Mouse (Mus musculus): ENCODE results near the gene Rbm42. TPM values are rescaled to one million over a fixed set of nuclear protein-coding genes. Genes with fewer than 3 reads are reported as not detected.

Rbm42 gene
- polyA plus RNA-seq, 1 experiment from 2014 or later = 140 TPM

DNA sequence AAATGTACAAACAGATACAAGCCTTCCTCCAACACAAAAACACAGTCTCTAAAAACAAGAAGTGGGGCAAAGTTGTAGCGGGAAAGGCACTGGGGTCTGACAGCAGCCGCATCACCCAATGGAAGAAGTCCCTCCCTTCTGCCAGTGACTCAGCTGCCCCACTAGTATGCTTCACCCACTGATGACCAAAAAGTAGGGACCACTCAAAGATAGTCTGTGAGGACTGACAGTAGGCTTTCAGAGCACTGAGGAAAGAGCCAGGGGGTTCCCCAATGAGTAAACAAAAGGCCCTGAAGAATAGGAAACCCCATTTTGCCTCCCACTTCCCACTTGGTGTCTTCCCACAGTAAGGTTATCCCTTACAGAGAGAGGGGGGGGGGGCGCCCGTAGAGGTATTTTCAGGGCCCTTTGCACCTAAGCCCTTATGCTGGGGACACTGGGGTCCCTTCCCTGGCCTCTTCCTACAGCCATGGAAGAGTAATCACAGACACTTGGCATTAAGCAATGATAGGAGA lies 55.5 kb downstream of the Rbm42 start:
- Histone ChIP-seq H3K9me3 (no peaks in the 10 kb centered on the region), H3K27me3 (no peaks in the 10 kb centered on the region; the same call in 1 of the 2 replicates), H3K4me1 (replicated peaks) (peaks cover 15% of the 10 kb centered on the region), H3K9ac (no peak overlapping the region), H3K4me2 (no peak overlapping the region), H3K36me3 (no peaks in the 10 kb centered on the region), H3K4me3 (no peak overlapping the region), H3K27ac (no peak overlapping the region)
- no peak for ATAC-seq (ENCODE audit: low FRiP score)
- 67% methylated on average over 4 of the region's 4 CpGs for WGBS

- WGBS = 68% methylated on average over 10 of the region's 10 CpGs
- Histone ChIP-seq H3K4me3 (no peak overlapping the region), H3K27me3 (no peaks in the 10 kb centered on the region; the same call in 1 of the 2 replicates), H3K9ac (no peak overlapping the region), H3K36me3 (no peaks in the 10 kb centered on the region), H3K4me1 (replicated peaks) (peaks cover 13% of the 10 kb centered on the region), H3K9me3 (no peaks in the 10 kb centered on the region), H3K27ac (no peak overlapping the region), H3K4me2 (no peak overlapping the region)
- no peak for ATAC-seq (ENCODE audit: low FRiP score)
Observed at GRCm38 (mm10) chr7:30593579-30594509, 56.3 kb downstream of the Rbm42 start.

- WGBS = 59% methylated on average over 5 of the region's 5 CpGs
- Histone ChIP-seq H3K4me2 (no peak overlapping the region), H3K9me3 (no peaks in the 10 kb centered on the region), H3K27ac (no peak overlapping the region), H3K4me3 (no peak overlapping the region), H3K27me3 (no peaks in the 10 kb centered on the region; the same call in 1 of the 2 replicates), H3K9ac (no peak overlapping the region), H3K36me3 (no peaks in the 10 kb centered on the region), H3K4me1 (replicated peaks) (peaks cover 13% of the 10 kb centered on the region)
- no peak for ATAC-seq (ENCODE audit: low FRiP score)
Observed at GRCm38 (mm10) chr7:30592772-30593423, 57.2 kb downstream of the Rbm42 start.

DNA sequence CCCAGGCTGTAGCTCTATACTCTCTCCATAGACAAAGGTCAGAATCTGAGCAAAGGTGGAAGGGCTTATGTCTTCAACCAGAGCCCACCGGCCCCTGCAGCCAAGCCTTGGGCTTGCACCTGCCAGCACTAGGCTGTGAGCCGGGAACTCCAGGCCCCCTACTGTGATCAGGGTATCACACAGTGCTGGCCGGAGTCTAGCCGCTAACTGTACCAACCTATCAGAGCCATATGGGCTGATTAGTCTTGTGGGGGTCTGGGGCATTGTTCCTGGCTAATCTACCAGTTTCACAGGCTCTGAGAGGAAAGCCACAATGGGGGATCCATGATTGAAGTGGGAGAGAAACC lies 58.5 kb downstream of the Rbm42 start:
- no peak overlapping the region for H3K4me2 ChIP-seq
- H3K9ac ChIP-seq = peak overlapping the region; percentile 49
- H3K4me1 ChIP-seq (replicated peaks) = peaks cover 26% of the 10 kb centered on the region
- no peak for ATAC-seq (ENCODE audit: low FRiP score)
- no peak overlapping the region for H3K27ac ChIP-seq
- no peaks in the 10 kb centered on the region; the same call in 1 of the 2 replicates for H3K27me3 ChIP-seq
- 44% methylated on average over 4 of the region's 4 CpGs for WGBS
- peaks cover 3% of the 10 kb centered on the region for H3K36me3 ChIP-seq
- H3K4me3 ChIP-seq = no peak overlapping the region
- no peaks in the 10 kb centered on the region for H3K9me3 ChIP-seq

Other genes with a start within 250 kb of the Rbm42 start
- 29.8 and 38.1 TPM in 2 replicates for gene Tyrobp, start 236.6 kb downstream of the Rbm42 start, polyA plus RNA-seq (2015; fragmentation: Nextera tagmentation; extraction: Ambion mirVana)
- gene Hcst, start 230.5 kb downstream of the Rbm42 start, polyA plus RNA-seq (2015; fragmentation: Nextera tagmentation; extraction: Ambion mirVana) = 0.52 and 0.88 TPM in 2 replicates
- 2.0 TPM in 2 replicates for gene Nfkbid, start 228.6 kb downstream of the Rbm42 start, polyA plus RNA-seq (2015; fragmentation: Nextera tagmentation; extraction: Ambion mirVana)
- 583 and 599 TPM in 2 replicates for gene Aplp1, start 204.8 kb downstream of the Rbm42 start, polyA plus RNA-seq (2015; fragmentation: Nextera tagmentation; extraction: Ambion mirVana)
- 6.6 and 10.0 TPM in 2 replicates for gene Kirrel2, start 192.6 kb downstream of the Rbm42 start, polyA plus RNA-seq (2015; fragmentation: Nextera tagmentation; extraction: Ambion mirVana)
- 0.94 and 1.8 TPM in 2 replicates for gene Nphs1, start 192.0 kb downstream of the Rbm42 start, polyA plus RNA-seq (2015; fragmentation: Nextera tagmentation; extraction: Ambion mirVana)
- gene Prodh2, start 156.7 kb downstream of the Rbm42 start, polyA plus RNA-seq (2015; fragmentation: Nextera tagmentation; extraction: Ambion mirVana) = not detected in 2 replicates
- gene Arhgap33, start 115.3 kb downstream of the Rbm42 start, polyA plus RNA-seq (2015; fragmentation: Nextera tagmentation; extraction: Ambion mirVana) = 103 and 111 TPM in 2 replicates
- 7.8 and 7.9 TPM in 2 replicates for gene Hspb6, start 98.1 kb downstream of the Rbm42 start, polyA plus RNA-seq (2015; fragmentation: Nextera tagmentation; extraction: Ambion mirVana)
- 8.1 and 8.4 TPM in 2 replicates for gene Proser3, start 98.0 kb downstream of the Rbm42 start, polyA plus RNA-seq (2015; fragmentation: Nextera tagmentation; extraction: Ambion mirVana)
- gene Lin37, start 90.5 kb downstream of the Rbm42 start, polyA plus RNA-seq (2015; fragmentation: Nextera tagmentation; extraction: Ambion mirVana) = 51.7 and 57.9 TPM in 2 replicates
- 98.9 and 105 TPM in 2 replicates for gene U2af1l4, start 87.0 kb downstream of the Rbm42 start, polyA plus RNA-seq (2015; fragmentation: Nextera tagmentation; extraction: Ambion mirVana)
- 15.4 and 19.8 TPM in 2 replicates for gene Gm49396, start 87.0 kb downstream of the Rbm42 start, polyA plus RNA-seq (2015; fragmentation: Nextera tagmentation; extraction: Ambion mirVana)
- gene Psenen, start 86.7 kb downstream of the Rbm42 start, polyA plus RNA-seq (2015; fragmentation: Nextera tagmentation; extraction: Ambion mirVana) = 134 and 139 TPM in 2 replicates
- gene Igflr1, start 84.9 kb downstream of the Rbm42 start, polyA plus RNA-seq (2015; fragmentation: Nextera tagmentation; extraction: Ambion mirVana) = 5.3 and 6.1 TPM in 2 replicates
- 10.7 and 11.3 TPM in 2 replicates for gene Kmt2b, start 61.6 kb downstream of the Rbm42 start, polyA plus RNA-seq (2015; fragmentation: Nextera tagmentation; extraction: Ambion mirVana)
- 0.21 and 0.25 TPM in 2 replicates for gene Zbtb32, start 51.4 kb downstream of the Rbm42 start, polyA plus RNA-seq (2015; fragmentation: Nextera tagmentation; extraction: Ambion mirVana)
- 0.49 and 0.63 TPM in 2 replicates for gene Upk1a, start 37.5 kb downstream of the Rbm42 start, polyA plus RNA-seq (2015; fragmentation: Nextera tagmentation; extraction: Ambion mirVana)
- gene Cox6b1, start 24.2 kb downstream of the Rbm42 start, polyA plus RNA-seq (2015; fragmentation: Nextera tagmentation; extraction: Ambion mirVana) = 1,107 TPM in 2 replicates
- not detected in 2 replicates for gene Etv2, start 14.5 kb downstream of the Rbm42 start, polyA plus RNA-seq (2015; fragmentation: Nextera tagmentation; extraction: Ambion mirVana)
- gene Haus5, start 14.7 kb upstream of the Rbm42 start, polyA plus RNA-seq (2015; fragmentation: Nextera tagmentation; extraction: Ambion mirVana) = 23.2 and 27.1 TPM in 2 replicates
- gene Pmis2, start 21.3 kb upstream of the Rbm42 start, polyA plus RNA-seq (2015; fragmentation: Nextera tagmentation; extraction: Ambion mirVana) = not detected in 2 replicates
- gene 2200002J24Rik, start 48.6 kb upstream of the Rbm42 start, polyA plus RNA-seq (2015; fragmentation: Nextera tagmentation; extraction: Ambion mirVana) = not detected in 2 replicates
- gene Atp4a, start 61.9 kb upstream of the Rbm42 start, polyA plus RNA-seq (2015; fragmentation: Nextera tagmentation; extraction: Ambion mirVana) = 1.2 and 1.6 TPM in 2 replicates
- 232 and 243 TPM in 2 replicates for gene Tmem147, start 79.2 kb upstream of the Rbm42 start, polyA plus RNA-seq (2015; fragmentation: Nextera tagmentation; extraction: Ambion mirVana)
- 1.3 and 1.7 TPM in 2 replicates for gene Gapdhs, start 93.4 kb upstream of the Rbm42 start, polyA plus RNA-seq (2015; fragmentation: Nextera tagmentation; extraction: Ambion mirVana)
- 1.3 and 1.7 TPM in 2 replicates for gene Sbsn, start 101.2 kb upstream of the Rbm42 start, polyA plus RNA-seq (2015; fragmentation: Nextera tagmentation; extraction: Ambion mirVana)
- 0.52 and 0.70 TPM in 2 replicates for gene Dmkn, start 113.4 kb upstream of the Rbm42 start, polyA plus RNA-seq (2015; fragmentation: Nextera tagmentation; extraction: Ambion mirVana)
- gene Krtdap, start 137.6 kb upstream of the Rbm42 start, polyA plus RNA-seq (2015; fragmentation: Nextera tagmentation; extraction: Ambion mirVana) = 1.1 TPM in 1 of 2 replicates, not detected in the other
- 0.22 TPM in 1 of 2 replicates, not detected in the other for gene Ffar2, start 173.5 kb upstream of the Rbm42 start, polyA plus RNA-seq (2015; fragmentation: Nextera tagmentation; extraction: Ambion mirVana)
- gene Ffar3, start 205.9 kb upstream of the Rbm42 start, polyA plus RNA-seq (2015; fragmentation: Nextera tagmentation; extraction: Ambion mirVana) = 0.13 TPM in 1 of 2 replicates, not detected in the other
- not detected in 2 replicates for gene Ffar1, start 211.2 kb upstream of the Rbm42 start, polyA plus RNA-seq (2015; fragmentation: Nextera tagmentation; extraction: Ambion mirVana)
- not detected in 2 replicates for gene Cd22, start 230.0 kb upstream of the Rbm42 start, polyA plus RNA-seq (2015; fragmentation: Nextera tagmentation; extraction: Ambion mirVana)